Mouse (Mus musculus) urinary bladder, postnatal 25 days (tissue): ENCODE measurements around the gene BC037034.

Experiments used
- DNase-seq: peaks from one replicate; pipeline ENCODE4 v3.0.0; 2022; ENCODE audit warnings: low spot score

The BC037034 gene

GRCm38 (mm10) chr5:138263260-138264206, at the start of gene BC037034:
TSS of gene BC037034 (minus strand) at chr5:138264033.
- DNase-seq: peak; percentile 91

- DNase-seq: no peak
These were observed 49.0 kb upstream of the BC037034 start for GRCm38 (mm10) chr5:138312795-138313194.

- DNase-seq: no peak
These were observed 35.8 kb upstream of the BC037034 start for GRCm38 (mm10) chr5:138299613-138300012.

GRCm38 (mm10) chr5:138294158-138294557, 30.3 kb upstream of the BC037034 start:
- no peak for DNase-seq

- DNase-seq: no peak
These were observed 27.8 kb upstream of the BC037034 start for GRCm38 (mm10) chr5:138291638-138292037.

GRCm38 (mm10) chr5:138287861-138288260, 24.0 kb upstream of the BC037034 start:
- DNase-seq: no peak

GRCm38 (mm10) chr5:138283540-138283939, 19.7 kb upstream of the BC037034 start:
- no peak for DNase-seq

GRCm38 (mm10) chr5:138281798-138282197, 18.0 kb upstream of the BC037034 start:
- no peak for DNase-seq

GRCm38 (mm10) chr5:138280829-138281228, 17.0 kb upstream of the BC037034 start:
- no peak for DNase-seq

GRCm38 (mm10) chr5:138280425-138280768, 16.6 kb upstream of the BC037034 start:
- no peak for DNase-seq

GRCm38 (mm10) chr5:138279585-138280424, 16.0 kb upstream of the BC037034 start, which contains the start of the genes Gm43720, Gpc2 and Stag3:
TSS of gene Gm43720 (minus strand) at chr5:138279958.
TSS of gene Gpc2 (minus strand) at chr5:138280005.
TSS of gene Stag3 (plus strand) at chr5:138280240.
- DNase-seq: peak; percentile 67

- no peak for DNase-seq
These were observed 14.2 kb upstream of the BC037034 start for GRCm38 (mm10) chr5:138277994-138278393.

GRCm38 (mm10) chr5:138275216-138276050, 11.6 kb upstream of the BC037034 start:
- no peak for DNase-seq

GRCm38 (mm10) chr5:138274186-138274585, 10.4 kb upstream of the BC037034 start:
- DNase-seq: no peak

- DNase-seq: no peak
These were observed 8.6 kb upstream of the BC037034 start, which contains the start of gene Gal3st4 for GRCm38 (mm10) chr5:138272409-138272923. TSS of gene Gal3st4 (minus strand) at chr5:138272840.

GRCm38 (mm10) chr5:138271232-138271631, 7.4 kb upstream of the BC037034 start:
- no peak for DNase-seq

GRCm38 (mm10) chr5:138268980-138269379, 5.1 kb upstream of the BC037034 start:
- DNase-seq: no peak

- DNase-seq: no peak
These were observed 3.3 kb upstream of the BC037034 start for GRCm38 (mm10) chr5:138267114-138267513.

- no peak for DNase-seq
These were observed 1.9 kb upstream of the BC037034 start for GRCm38 (mm10) chr5:138265712-138266111.

GRCm38 (mm10) chr5:138264207-138264578, 360 bp upstream of the BC037034 start:
- no peak for DNase-seq

- no peak for DNase-seq
These were observed 1.1 kb downstream of the BC037034 start for GRCm38 (mm10) chr5:138262582-138263240.
